Mouse (Mus musculus): ENCODE measurements at regions not wholly inside any gene's neighbourhood (a gene's known extent, or its start where the extent isn't known, plus 50 kb on each side); places are given as distances from the start of the nearest gene placed in this dataset.
"Not testable (repeated sequence)": the region's sequence is repeated elsewhere in the genome, so short reads cannot be mapped to it uniquely, and the experiment has no call there.

- peak in 1 of 2 experiments; percentile 29 for DNase-seq
These were observed 54.7 kb upstream of the Commd3 start for GRCm38 (mm10) chr2:18617520-18617919.

GRCm38 (mm10) chr2:18609868-18610185 lies 62.4 kb upstream of the Commd3 start:
- no peak for DNase-seq

GRCm38 (mm10) chr2:18609075-18609867 lies 62.9 kb upstream of the Commd3 start:
- peak; percentile 6 to 36 for DNase-seq

- DNase-seq: peak; percentile 21 to 48
These were observed 63.7 kb upstream of the Commd3 start for GRCm38 (mm10) chr2:18608260-18609074.

- DNase-seq: peak in 1 of 2 experiments; percentile 29
These were observed 64.5 kb upstream of the Commd3 start for GRCm38 (mm10) chr2:18607586-18608259.

GRCm38 (mm10) chr2:18607088-18607487 lies 65.1 kb upstream of the Commd3 start:
- DNase-seq: no peak

GRCm38 (mm10) chr2:18592221-18592620 lies 80.0 kb upstream of the Commd3 start:
- DNase-seq: no peak

GRCm38 (mm10) chr2:18588232-18588631 lies 84.0 kb upstream of the Commd3 start:
- no peak for DNase-seq

GRCm38 (mm10) chr2:18587746-18588231 lies 84.4 kb upstream of the Commd3 start:
- DNase-seq: peak in 1 of 2 experiments; percentile 16

- peak; percentile 83 to 88 for DNase-seq
These were observed 85.1 kb upstream of the Commd3 start for GRCm38 (mm10) chr2:18586925-18587724.

GRCm38 (mm10) chr2:18585564-18586336 lies 86.4 kb upstream of the Commd3 start:
- peak in 1 of 2 experiments; percentile 39 for DNase-seq

GRCm38 (mm10) chr2:18558133-18558532 lies 114.1 kb upstream of the Commd3 start:
- DNase-seq: no peak

- DNase-seq: no peak
These were observed 124.1 kb upstream of the Commd3 start for GRCm38 (mm10) chr2:18547964-18548643.

GRCm38 (mm10) chr2:18524387-18524786 lies 131.8 kb upstream of the Dnajc1 start:
- no peak for DNase-seq

GRCm38 (mm10) chr2:18523911-18524310 lies 131.3 kb upstream of the Dnajc1 start:
- DNase-seq: peak in 1 of 2 experiments; percentile 6

- DNase-seq: no peak
These were observed 120.8 kb upstream of the Dnajc1 start for GRCm38 (mm10) chr2:18513435-18513834.

GRCm38 (mm10) chr2:18509317-18509716 lies 116.7 kb upstream of the Dnajc1 start:
- no peak for DNase-seq

GRCm38 (mm10) chr2:18473361-18473771 lies 80.7 kb upstream of the Dnajc1 start:
- peak in 1 of 2 experiments; percentile 11 for DNase-seq

GRCm38 (mm10) chr2:18460901-18461300 lies 68.3 kb upstream of the Dnajc1 start:
- no peak for DNase-seq

- DNase-seq: not testable (repeated sequence)
These were observed 67.7 kb upstream of the Dnajc1 start for GRCm38 (mm10) chr2:18460281-18460680.

GRCm38 (mm10) chr2:18453426-18453825 lies 60.8 kb upstream of the Dnajc1 start:
- not testable (repeated sequence) for DNase-seq

Measured in kidney, postnatal 25 days (tissue).